Mouse (Mus musculus): Measurements from ENCODE around the gene Rpgrip1l. TPM values are rescaled to one million over a fixed set of nuclear protein-coding genes. Genes with fewer than 3 reads are reported as not detected.

The Rpgrip1l gene
- polyA plus RNA-seq, 1 experiment from 2014 or later: 10.6 TPM

DNA sequence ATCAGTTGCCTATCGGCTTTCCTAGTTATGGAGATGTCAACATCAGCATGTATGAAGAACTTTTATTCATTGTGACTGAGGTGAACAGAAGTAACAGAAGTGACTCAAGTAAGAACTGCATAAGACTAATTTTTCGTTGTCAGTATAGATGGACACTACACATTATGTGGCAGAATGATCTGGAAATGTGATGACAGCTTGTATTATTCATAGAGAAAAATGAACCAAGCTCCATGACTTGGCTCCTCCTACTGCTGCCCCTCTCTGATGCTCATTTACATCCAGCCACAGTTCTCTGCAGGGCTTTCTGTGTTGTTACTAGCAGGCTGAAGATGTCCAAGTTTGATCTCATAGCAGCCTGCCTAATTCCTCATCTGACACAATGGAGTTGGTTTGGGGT lies 75.9 kb downstream of the Rpgrip1l start:
- H3K27ac ChIP-seq (ENCODE audit: low read depth, low read length): no peak overlapping the region
- no peaks in the 10 kb centered on the region for H3K27me3 ChIP-seq (replicated peaks; ENCODE audit: control insufficient read depth, insufficient read depth, low read length)
- WGBS: 81% methylated on average over 2 of the region's 2 CpGs
- H3K4me1 ChIP-seq (ENCODE audit: control insufficient read depth, insufficient read depth, low read depth, low read length): no peaks in the 10 kb centered on the region
- no peaks in the 10 kb centered on the region for H3K9me3 ChIP-seq (ENCODE audit: control insufficient read depth, low read length)
- H3K4me3 ChIP-seq (ENCODE audit: low read length): no peak overlapping the region
- no peak overlapping the region for H3K9ac ChIP-seq (ENCODE audit: low read depth, low read length)
- no peak overlapping the region for H3K4me2 ChIP-seq (ENCODE audit: low read length)
- ATAC-seq: no peak
- peaks cover 2% of the 10 kb centered on the region for H3K36me3 ChIP-seq (ENCODE audit: control insufficient read depth, insufficient read depth, low read length)

DNA sequence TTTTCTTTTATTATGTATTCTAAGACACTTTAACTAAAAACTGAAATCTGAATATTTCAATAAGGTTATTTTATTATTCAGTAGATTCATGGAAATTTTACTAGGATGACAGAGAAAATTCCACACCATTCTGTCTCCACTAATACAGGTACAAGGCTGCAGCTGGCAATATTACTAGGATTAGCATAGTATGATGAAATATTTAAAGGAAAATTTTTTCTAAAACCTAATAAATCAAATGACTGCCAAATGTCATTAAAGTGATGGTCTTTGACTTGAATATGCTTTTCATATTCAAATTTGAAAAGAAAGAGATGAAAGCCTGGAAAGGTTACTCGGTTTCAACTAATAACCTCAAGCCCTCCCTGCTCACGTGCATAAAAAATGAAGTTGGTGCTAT lies 79.0 kb downstream of the Rpgrip1l start:
- no peak overlapping the region for H3K27ac ChIP-seq (ENCODE audit: low read depth, low read length)
- no peak for ATAC-seq
- WGBS: 45% methylated on average over 2 of the region's 2 CpGs

DNA sequence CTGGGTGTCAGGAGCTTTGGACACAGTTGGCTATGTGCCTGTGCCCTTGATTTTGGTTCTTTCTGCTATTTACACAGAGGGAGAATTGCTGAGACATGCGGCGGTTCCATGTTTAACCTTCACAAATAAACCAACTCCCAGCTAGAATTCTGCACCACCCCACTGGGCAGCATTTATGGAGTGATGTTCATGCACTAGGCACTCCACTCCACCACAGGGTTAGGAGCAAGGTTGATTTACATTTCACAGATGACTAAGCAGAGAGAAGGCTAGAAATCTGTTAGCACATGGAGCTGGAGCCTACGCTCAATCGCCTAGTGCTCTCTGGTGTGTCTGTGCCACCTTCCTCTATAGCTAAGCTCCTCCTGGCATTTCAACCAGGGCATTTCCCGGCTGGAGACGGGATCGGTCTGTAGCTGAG lies 85.6 kb downstream of the Rpgrip1l start:
- H3K36me3 ChIP-seq (ENCODE audit: control insufficient read depth, insufficient read depth, low read length): peaks cover 6% of the 10 kb centered on the region
- no peaks in the 10 kb centered on the region for H3K27me3 ChIP-seq (replicated peaks; ENCODE audit: control insufficient read depth, insufficient read depth, low read length)
- H3K4me1 ChIP-seq (ENCODE audit: control insufficient read depth, insufficient read depth, low read depth, low read length): no peaks in the 10 kb centered on the region
- H3K27ac ChIP-seq (ENCODE audit: low read depth, low read length): no peak overlapping the region
- no peak for ATAC-seq
- 88% methylated on average over 7 of the region's 7 CpGs for WGBS
- no peak overlapping the region for H3K4me2 ChIP-seq (ENCODE audit: low read length)
- no peak overlapping the region for H3K4me3 ChIP-seq (ENCODE audit: low read length)
- H3K9ac ChIP-seq (ENCODE audit: low read depth, low read length): no peak overlapping the region
- H3K9me3 ChIP-seq (ENCODE audit: control insufficient read depth, low read length): no peaks in the 10 kb centered on the region

More for the DNA sequence above, 79.0 kb downstream of the Rpgrip1l start:
- no peaks in the 10 kb centered on the region for H3K27me3 ChIP-seq (replicated peaks; ENCODE audit: control insufficient read depth, insufficient read depth, low read length)
- H3K36me3 ChIP-seq (ENCODE audit: control insufficient read depth, insufficient read depth, low read length): peaks cover 4% of the 10 kb centered on the region
- no peak overlapping the region for H3K4me3 ChIP-seq (ENCODE audit: low read length)
- no peaks in the 10 kb centered on the region for H3K4me1 ChIP-seq (ENCODE audit: control insufficient read depth, insufficient read depth, low read depth, low read length)
- no peak overlapping the region for H3K9ac ChIP-seq (ENCODE audit: low read depth, low read length)
- H3K4me2 ChIP-seq (ENCODE audit: low read length): no peak overlapping the region
- H3K9me3 ChIP-seq (ENCODE audit: control insufficient read depth, low read length): no peaks in the 10 kb centered on the region

DNA sequence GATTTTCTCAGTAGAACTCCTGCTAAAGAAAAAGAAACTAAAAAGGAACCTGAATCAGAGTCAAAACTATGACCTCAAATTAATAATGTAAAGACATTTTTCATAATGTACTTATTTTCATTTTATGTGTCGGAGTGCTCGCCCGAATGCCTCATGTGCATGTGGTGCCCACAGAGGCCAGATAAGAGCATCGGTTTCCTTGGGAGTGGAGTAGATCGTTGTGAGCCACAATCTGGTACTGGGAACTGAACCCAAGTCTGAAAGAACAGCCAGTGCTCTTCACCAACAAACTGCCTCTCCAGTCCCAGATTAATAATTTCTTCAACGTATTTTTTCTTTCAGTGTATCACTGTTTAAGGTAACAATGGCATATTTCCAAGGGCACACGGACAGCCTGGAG lies 88.8 kb downstream of the Rpgrip1l start:
- no peak overlapping the region for H3K4me3 ChIP-seq (ENCODE audit: low read length)
- peaks cover 4% of the 10 kb centered on the region; the same call in 1 of the 2 replicates for H3K36me3 ChIP-seq (ENCODE audit: control insufficient read depth, insufficient read depth, low read length)
- H3K9me3 ChIP-seq (ENCODE audit: control insufficient read depth, low read length): no peaks in the 10 kb centered on the region
- H3K27me3 ChIP-seq (replicated peaks; ENCODE audit: control insufficient read depth, insufficient read depth, low read length): no peaks in the 10 kb centered on the region
- no peak for ATAC-seq
- H3K4me2 ChIP-seq (ENCODE audit: low read length): no peak overlapping the region
- H3K4me1 ChIP-seq (ENCODE audit: control insufficient read depth, insufficient read depth, low read depth, low read length): no peaks in the 10 kb centered on the region
- 94% methylated on average over 7 of the region's 7 CpGs for WGBS
- no peak overlapping the region for H3K9ac ChIP-seq (ENCODE audit: low read depth, low read length)
- no peak overlapping the region for H3K27ac ChIP-seq (ENCODE audit: low read depth, low read length)

DNA sequence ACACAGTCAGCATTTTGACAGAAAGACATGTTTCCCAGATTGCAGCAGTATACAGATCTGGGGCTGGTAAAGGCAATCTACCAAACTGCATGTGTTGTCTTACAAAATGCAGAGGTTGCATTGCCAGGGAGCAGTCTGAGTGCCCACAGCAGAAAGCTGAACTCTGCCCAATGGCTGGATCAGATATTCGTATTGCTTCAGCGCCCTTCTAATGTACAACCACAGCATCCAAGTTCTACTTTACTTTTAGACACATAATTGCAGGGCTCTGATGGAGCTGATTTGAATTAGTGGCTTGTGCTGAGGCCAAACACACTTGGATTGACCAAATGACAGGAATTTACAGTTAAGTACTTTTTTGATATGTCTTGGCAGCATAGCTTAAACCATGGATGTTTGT lies 91.2 kb downstream of the Rpgrip1l start:
- no peak for ATAC-seq
- no peaks in the 10 kb centered on the region for H3K9me3 ChIP-seq (ENCODE audit: control insufficient read depth, low read length)
- H3K27ac ChIP-seq (ENCODE audit: low read depth, low read length): no peak overlapping the region
- no peaks in the 10 kb centered on the region for H3K4me1 ChIP-seq (ENCODE audit: control insufficient read depth, insufficient read depth, low read depth, low read length)
- H3K9ac ChIP-seq (ENCODE audit: low read depth, low read length): no peak overlapping the region
- no peak overlapping the region for H3K4me3 ChIP-seq (ENCODE audit: low read length)
- 95% methylated on average over 2 of the region's 2 CpGs for WGBS
- peaks cover 4% of the 10 kb centered on the region; the same call in 1 of the 2 replicates for H3K36me3 ChIP-seq (ENCODE audit: control insufficient read depth, insufficient read depth, low read length)
- H3K4me2 ChIP-seq (ENCODE audit: low read length): no peak overlapping the region
- H3K27me3 ChIP-seq (replicated peaks; ENCODE audit: control insufficient read depth, insufficient read depth, low read length): no peaks in the 10 kb centered on the region

DNA sequence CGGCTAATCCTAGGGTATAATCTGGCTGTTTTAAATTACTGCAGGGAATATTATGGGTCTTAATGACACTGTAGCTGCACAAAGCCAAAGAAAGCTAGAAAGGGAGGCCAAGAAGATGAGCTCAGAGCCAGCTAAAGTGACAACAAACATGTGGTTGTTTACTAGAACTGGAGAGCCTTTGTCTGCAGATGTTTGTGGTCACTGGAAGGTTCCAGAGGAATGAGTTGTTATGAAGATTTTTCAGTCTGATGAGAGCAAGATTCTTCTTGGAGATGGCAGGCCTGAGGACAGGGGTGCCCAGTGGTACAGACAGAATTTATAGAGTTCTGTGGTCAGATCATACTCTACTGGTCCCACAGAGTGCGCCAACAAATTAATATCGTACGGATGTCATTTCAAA lies 94.8 kb downstream of the Rpgrip1l start:
- no peak for ATAC-seq
- Histone ChIP-seq H3K36me3 (ENCODE audit: control insufficient read depth, insufficient read depth, low read length) (peaks cover 4% of the 10 kb centered on the region; the same call in 1 of the 2 replicates), H3K27me3 (replicated peaks; ENCODE audit: control insufficient read depth, insufficient read depth, low read length) (no peaks in the 10 kb centered on the region), H3K4me1 (ENCODE audit: control insufficient read depth, insufficient read depth, low read depth, low read length) (no peaks in the 10 kb centered on the region), H3K9ac (ENCODE audit: low read depth, low read length) (no peak overlapping the region), H3K4me3 (ENCODE audit: low read length) (no peak overlapping the region), H3K9me3 (ENCODE audit: control insufficient read depth, low read length) (no peaks in the 10 kb centered on the region), H3K27ac (ENCODE audit: low read depth, low read length) (no peak overlapping the region), H3K4me2 (ENCODE audit: low read length) (no peak overlapping the region)
- 67% methylated on average over 4 of the region's 4 CpGs for WGBS

DNA sequence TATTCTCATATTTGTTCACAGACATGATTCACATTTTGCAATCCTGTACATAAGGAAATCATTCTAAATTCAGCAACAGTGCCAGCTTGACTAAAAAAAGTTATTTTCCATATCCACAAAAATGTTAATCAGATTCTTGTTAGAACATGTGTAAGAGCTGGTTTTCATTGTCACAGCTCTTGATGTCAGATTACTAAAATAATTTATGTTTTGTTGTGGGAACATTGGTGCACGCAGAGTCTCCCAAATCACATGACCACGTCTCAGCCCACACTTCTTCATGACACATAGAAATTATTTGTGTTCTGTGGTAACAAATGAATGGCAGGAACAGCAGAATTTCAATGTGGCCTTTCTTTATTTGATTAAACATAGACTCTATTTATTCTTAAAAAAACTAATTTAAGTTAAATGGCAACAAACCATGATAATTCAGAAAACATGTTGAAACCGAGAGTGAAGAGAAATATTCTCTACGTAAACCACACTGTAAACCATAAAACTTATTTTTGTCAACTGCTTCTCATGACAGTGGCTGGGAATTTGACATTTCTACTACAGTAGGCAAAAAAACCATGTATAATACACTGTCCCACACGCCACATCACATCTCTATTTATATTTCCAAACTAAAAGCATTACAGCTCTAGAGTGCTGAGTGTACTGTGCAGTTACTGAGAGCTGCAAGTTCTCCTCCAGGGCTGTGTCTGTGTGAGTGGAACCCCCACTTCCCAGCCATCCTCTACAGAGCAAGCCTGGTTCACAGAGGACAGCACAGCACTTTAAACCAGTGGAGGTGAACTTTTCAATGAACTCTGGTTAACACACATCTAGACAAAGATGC lies 95.8 kb downstream of the Rpgrip1l start:
- H3K9ac ChIP-seq (ENCODE audit: low read depth, low read length): no peak overlapping the region
- H3K4me1 ChIP-seq (ENCODE audit: control insufficient read depth, insufficient read depth, low read depth, low read length): no peaks in the 10 kb centered on the region

DNA sequence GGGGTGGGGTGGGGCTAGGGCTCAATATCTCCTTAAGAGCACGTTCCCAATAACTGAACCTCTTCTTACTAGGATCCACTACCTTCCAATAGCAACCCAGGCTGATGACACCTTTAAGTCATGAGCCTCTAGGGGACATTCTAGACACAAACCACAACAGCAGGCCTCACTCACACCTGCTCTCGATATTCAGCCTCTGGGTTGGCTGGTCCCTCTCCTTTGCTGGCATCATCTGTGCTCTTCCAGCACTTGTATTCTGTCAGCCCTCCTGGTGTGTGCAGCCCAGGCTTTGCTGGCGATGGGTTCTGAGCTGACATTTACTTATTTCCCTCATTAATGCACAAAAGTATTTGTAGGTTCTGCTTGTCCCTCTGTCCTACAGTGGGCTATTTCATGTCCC lies 98.8 kb downstream of the Rpgrip1l start:
- no peak for ATAC-seq
- no peaks in the 10 kb centered on the region for H3K36me3 ChIP-seq (ENCODE audit: control insufficient read depth, insufficient read depth, low read length)
- 61% methylated on average over 3 of the region's 3 CpGs for WGBS

More for the DNA sequence above, 95.8 kb downstream of the Rpgrip1l start:
- ATAC-seq: no peak
- Histone ChIP-seq H3K36me3 (ENCODE audit: control insufficient read depth, insufficient read depth, low read length) (0 out of 2 replicates have a peak, but pooled peaks cover 2% of the 10 kb centered on the region), H3K9me3 (ENCODE audit: control insufficient read depth, low read length) (no peaks in the 10 kb centered on the region), H3K4me3 (ENCODE audit: low read length) (no peak overlapping the region), H3K27ac (ENCODE audit: low read depth, low read length) (no peak overlapping the region), H3K4me2 (ENCODE audit: low read length) (no peak overlapping the region), H3K27me3 (replicated peaks; ENCODE audit: control insufficient read depth, insufficient read depth, low read length) (no peaks in the 10 kb centered on the region)
- WGBS: 91% methylated on average over 5 of the region's 5 CpGs

DNA sequence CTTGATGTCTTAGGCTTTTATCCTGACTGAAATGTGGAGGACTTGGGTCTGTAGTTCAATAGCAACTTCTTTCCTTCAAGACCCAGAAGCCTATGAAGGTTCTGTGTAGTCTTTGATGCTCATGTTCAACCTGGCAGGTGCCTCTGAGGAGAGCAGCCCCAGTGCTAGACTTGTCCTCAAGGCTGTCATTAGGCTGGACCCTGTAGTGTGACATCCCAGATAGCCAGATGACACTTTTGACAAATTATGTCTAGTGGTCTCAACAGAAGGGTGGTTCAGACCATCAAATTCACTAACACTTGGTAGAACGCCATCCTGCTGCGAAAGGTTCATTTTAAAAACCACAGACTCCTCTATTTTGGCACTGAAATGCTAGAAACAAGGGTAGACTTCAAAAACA lies 100.1 kb downstream of the Rpgrip1l start:
- no peak for ATAC-seq
- no peak overlapping the region for H3K9ac ChIP-seq (ENCODE audit: low read depth, low read length)
- no peak overlapping the region for H3K4me3 ChIP-seq (ENCODE audit: low read length)
- H3K4me2 ChIP-seq (ENCODE audit: low read length): no peak overlapping the region
- no peak overlapping the region for H3K27ac ChIP-seq (ENCODE audit: low read depth, low read length)
- no peaks in the 10 kb centered on the region for H3K9me3 ChIP-seq (ENCODE audit: control insufficient read depth, low read length)
- H3K36me3 ChIP-seq (ENCODE audit: control insufficient read depth, insufficient read depth, low read length): no peaks in the 10 kb centered on the region
- no peaks in the 10 kb centered on the region for H3K27me3 ChIP-seq (replicated peaks; ENCODE audit: control insufficient read depth, insufficient read depth, low read length)
- no peaks in the 10 kb centered on the region for H3K4me1 ChIP-seq (ENCODE audit: control insufficient read depth, insufficient read depth, low read depth, low read length)
- WGBS: 97% methylated on average over 2 of the region's 2 CpGs

More for the DNA sequence above, 98.8 kb downstream of the Rpgrip1l start:
- no peak overlapping the region for H3K9ac ChIP-seq (ENCODE audit: low read depth, low read length)
- no peaks in the 10 kb centered on the region for H3K4me1 ChIP-seq (ENCODE audit: control insufficient read depth, insufficient read depth, low read depth, low read length)
- no peak overlapping the region for H3K27ac ChIP-seq (ENCODE audit: low read depth, low read length)
- no peaks in the 10 kb centered on the region for H3K27me3 ChIP-seq (replicated peaks; ENCODE audit: control insufficient read depth, insufficient read depth, low read length)
- no peaks in the 10 kb centered on the region for H3K9me3 ChIP-seq (ENCODE audit: control insufficient read depth, low read length)
- no peak overlapping the region for H3K4me3 ChIP-seq (ENCODE audit: low read length)
- H3K4me2 ChIP-seq (ENCODE audit: low read length): no peak overlapping the region
